Mouse (Mus musculus): ENCODE measurements around the gene Fbxo21.
A peak's percentile ranks its signal among the peaks of the same experiment; 100 is the strongest.

Fbxo21 gene

DNA sequence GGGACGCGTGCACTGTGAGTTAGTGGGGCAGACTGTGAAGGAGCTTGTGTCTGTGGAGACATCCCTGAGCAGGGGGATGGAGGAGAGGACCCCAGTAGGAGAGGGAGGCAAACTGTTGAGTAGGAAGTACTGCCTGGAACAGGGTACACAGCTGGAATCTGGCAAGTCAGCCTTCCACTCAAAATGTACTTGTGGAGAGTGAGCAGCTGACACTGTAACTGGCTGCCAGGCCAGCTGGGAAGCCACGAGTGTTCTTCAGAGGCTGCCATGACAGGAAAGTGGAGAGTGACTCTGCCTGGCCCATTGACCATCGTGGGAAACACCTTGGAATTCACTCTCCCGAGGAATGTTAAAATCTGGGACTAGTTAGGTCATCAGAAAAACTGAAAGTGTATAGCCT, 5.4 kb downstream of the Fbxo21 start:
- DNase-seq = no peak

- no peak for DNase-seq
Measured at GRCm38 (mm10) chr5:117986327-117986726, 9.8 kb downstream of the Fbxo21 start.

DNA sequence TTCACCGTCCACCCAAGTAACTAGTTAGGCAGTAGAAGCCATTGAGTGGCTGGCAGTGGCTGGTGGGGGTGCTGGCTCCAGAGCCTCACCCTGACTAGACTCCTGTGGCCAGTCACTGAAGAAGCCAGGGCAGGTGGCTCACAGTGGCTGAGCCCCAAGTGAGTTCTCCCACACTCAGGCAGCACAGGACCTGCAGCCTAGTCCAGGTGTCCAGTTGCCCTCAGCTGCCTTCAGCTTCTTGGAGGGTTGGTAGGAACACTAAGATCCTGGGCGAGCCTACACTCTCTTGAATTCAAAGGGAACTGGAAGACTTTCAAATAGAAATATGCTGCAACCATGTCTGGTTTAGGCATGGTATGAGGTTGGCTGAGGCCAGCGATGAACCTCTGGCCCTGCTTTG, 11.4 kb downstream of the Fbxo21 start:
- DNase-seq = no peak

DNA sequence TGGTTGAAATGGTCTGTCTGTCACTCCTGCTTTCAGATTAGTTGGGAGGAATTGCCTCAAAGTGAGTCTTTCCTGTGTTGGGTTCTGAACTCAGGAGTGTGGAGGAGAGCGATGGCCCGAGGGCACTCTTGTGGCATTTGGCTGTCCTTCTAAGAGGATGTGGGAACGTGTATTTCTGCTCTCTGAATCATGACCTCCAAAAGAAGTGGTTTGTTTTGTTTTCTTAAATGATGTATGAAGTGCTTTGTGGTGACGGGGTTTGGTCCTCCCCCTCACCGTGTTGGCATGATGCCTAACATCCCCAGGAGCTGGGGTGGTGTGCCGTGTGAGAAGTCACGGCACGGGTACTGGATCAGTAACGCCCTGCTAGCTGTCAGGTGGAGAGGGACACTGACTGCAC, 11.8 kb downstream of the Fbxo21 start:
- no peak for DNase-seq

DNA sequence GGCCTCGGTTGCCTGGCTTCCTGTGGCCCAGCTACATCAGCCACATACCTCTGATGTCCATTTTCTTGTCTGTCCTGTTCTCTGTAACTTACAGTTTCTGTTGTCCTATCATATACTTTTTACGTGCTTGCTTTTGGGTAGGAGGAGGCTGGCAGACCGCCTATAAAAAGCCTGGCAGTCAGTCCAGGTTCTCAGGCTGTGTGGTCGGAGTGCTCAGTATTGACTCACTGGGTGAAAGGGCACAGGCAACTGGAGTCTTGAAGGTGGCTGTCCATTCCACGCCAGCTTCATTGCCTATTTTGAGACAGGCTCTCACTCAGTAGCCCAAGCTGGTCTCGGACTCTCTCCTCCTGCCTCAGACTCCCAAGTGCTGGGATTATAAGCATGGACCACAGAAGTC, 13.2 kb downstream of the Fbxo21 start:
- DNase-seq = no peak

GRCm38 (mm10) chr5:117990957-117991356, 14.4 kb downstream of the Fbxo21 start:
- DNase-seq = no peak

GRCm38 (mm10) chr5:117993550-117993949, 17.0 kb downstream of the Fbxo21 start:
- peak; percentile 8 for DNase-seq

DNA sequence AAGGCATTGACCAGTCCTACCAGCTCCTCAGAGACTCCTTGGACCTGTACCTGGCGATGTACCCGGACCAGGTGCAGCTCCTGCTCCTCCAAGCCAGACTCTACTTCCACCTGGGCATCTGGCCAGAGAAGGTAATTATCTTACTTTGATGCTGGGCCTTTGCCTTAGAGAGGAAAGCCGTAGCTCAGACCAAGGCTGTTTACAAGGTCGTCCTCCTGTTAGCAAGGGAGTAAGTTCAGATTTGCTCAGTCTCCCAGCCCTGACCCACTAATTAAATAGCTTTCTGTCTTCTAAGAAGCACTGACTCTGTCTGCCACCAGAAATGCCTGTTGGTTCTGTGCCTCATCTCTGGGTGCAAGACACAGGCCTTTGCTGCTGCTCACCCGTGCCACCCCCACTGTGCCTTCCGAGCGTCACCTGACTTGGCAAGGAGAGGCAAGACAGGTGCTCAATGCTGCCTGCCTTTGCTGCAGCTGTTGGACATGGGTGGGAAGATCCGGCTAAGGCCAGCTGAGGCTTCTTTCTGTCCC, 18.9 kb downstream of the Fbxo21 start:
- DNase-seq = no peak

GRCm38 (mm10) chr5:117995911-117996310, 19.4 kb downstream of the Fbxo21 start:
- DNase-seq = no peak

DNA sequence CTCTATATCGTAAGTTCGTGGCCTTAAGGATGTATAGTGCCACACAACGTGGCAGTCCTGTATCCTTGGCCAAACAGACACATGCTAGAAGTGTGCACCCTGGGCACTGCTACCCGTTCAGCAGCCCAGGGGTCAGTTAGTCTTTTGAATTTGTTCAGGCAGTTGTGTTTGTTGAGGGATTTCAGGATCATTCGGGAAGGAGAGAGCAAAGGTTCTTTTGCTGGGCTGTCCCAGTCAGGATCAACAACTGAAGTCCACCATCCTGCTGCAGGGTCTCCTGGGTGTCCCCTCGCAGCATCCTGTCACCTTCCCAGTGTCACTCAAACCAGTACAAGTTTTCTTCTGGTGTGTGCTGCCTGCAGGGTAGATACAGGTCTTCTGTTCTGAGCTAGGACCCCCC, 20.1 kb downstream of the Fbxo21 start:
- DNase-seq = no peak

DNA sequence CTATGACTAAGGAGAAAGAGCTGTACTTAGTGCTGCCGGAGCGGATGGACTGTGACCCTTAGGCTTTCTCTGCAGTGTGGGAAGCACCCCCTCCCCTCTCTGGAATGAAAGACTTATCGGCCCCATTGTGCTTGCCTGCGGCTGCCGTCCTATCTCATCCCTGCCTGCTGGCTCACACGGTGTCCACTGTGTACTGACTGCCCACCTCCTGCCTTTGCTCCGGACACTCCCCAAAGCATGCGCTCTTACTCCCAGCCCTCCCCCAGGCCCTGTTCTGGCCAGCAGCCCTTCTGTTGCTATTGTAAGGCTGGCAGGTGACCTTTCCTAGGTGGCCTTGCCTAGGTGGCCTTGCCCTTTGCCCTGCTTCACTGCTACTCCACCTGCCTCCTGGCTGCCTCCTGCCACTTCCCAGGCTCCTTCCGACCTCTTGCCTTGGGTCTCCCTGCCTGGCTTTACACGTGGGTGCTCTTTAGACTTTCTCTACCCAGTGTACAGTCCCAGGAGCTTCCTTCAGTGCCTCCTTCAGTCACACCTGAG, 21.0 kb downstream of the Fbxo21 start:
- no peak for DNase-seq

- no peak for DNase-seq
Measured at GRCm38 (mm10) chr5:117999061-117999460, 22.5 kb downstream of the Fbxo21 start.

DNA sequence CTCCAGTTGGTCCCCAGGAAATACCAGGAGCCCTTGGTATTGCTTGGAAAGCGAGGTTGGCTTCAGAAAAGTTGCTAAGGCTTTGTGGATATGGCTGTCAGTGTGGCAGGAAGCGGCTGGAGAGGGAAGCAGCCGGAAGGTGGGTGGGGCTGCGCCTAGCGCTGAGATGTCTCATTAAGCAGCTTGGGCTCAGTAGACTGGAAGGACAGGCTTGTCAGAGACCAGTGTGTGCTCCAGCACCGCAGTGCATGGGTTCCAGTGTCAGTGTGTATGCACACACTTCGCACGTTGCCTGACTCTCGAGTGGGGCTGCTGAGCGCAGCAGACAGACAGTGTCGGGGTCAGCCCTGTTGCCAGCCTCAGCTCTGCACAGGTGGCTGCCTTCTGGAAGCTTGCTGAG, 23.1 kb downstream of the Fbxo21 start:
- no peak for DNase-seq

DNA sequence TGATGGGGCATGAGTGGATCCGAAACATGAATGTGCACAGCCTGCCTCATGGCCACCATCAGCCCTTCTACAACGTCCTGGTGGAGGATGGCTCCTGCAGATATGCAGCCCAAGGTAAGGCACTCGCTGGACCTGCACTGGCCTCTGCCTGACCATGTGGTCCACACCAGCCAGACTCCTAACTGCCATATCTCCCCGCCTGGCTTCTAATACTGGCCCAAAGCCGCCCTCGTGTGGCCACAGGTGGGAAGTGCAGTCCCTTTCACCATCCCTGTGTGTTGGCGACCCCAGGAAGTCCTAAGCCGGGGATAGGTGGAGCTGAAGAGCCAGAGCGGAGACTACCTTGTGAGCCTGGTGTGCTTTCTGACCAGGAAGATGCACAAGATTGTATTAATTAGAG, 25.5 kb downstream of the Fbxo21 start:
- peak; percentile 72 for DNase-seq

DNA sequence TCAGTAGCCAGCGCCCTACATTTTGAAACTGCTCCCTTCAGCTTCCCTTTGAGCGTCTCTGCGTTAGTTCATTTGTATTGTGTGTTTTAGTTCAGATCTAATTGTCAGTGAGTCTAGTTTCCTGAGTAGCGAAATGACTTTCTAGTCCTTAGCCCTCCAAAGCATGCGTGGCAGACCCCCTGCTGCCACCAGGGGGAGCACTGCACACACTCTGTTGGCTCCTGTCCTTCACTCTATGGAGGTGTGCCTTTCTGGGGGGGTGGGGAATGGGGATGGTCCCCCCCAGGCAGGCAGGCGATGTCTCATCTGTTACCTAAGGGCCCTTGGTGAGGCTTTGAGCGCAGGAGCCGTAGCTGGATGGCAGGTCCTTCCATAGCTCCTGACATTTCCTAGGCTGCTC, 28.1 kb downstream of the Fbxo21 start:
- DNase-seq = peak; percentile 62

DNA sequence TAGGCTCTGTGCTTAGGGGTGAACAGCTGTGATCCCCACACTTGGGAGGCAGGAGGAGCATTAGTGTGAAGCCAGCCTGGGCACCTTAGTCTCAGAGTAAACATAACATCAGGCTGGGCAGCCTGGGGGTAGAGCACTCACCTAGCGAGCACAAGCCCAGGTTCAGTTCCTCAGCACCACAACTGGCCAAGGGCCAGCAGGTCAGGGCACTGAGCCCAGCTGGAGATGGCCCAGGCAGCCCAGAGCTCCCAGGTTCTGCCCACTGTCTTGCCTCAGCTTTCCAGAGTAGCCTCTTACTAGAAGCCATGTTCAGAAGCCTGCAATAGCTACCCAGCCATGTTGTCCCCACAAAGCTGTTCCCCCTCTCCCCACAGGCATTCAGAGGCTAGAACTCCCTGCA, 29.2 kb downstream of the Fbxo21 start:
- DNase-seq = no peak

DNA sequence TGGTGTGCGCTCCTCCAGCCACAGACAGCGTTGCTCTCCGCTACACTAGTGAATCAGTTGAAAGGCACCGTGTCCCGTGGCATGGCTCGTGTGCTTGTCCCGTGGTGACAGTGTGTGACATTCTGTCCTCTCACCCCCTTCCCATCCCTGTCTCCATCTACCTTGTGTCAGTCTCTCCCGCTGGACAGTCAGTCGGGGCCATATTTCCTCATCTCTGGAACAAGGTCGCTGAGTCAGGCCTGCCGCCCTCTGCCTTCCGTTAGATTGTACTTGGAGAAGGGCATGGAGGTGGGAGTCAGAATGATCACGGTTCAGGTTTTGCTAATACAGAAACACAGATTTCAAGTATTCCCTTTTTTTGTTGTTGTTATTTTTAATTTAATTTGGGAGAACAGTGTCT, 31.8 kb downstream of the Fbxo21 start:
- DNase-seq = no peak

GRCm38 (mm10) chr5:118010872-118011271, 34.3 kb downstream of the Fbxo21 start:
- no peak for DNase-seq

DNA sequence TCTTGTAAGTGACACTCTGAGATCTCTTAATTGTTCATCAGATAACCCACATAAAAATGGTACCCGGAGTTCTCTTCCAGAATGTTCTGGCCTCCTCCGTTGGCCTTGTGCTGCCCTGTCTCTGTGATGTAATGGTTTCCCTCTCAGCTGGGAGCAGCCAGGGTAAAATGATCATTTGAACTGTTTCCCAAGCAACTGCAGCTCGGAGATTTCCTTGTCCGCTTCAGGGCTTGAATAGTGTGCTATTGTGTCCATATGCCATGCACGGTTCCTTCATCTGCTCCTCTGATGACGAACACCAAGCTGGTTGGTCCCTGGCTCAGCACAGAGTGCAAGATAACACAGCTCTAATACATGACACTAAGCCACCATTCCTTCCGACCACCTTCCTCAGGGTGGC, 35.3 kb downstream of the Fbxo21 start:
- DNase-seq = no peak

GRCm38 (mm10) chr5:118015028-118015427, 38.5 kb downstream of the Fbxo21 start:
- DNase-seq = peak; percentile 51

GRCm38 (mm10) chr5:118015669-118016068, 39.1 kb downstream of the Fbxo21 start:
- no peak for DNase-seq

DNA sequence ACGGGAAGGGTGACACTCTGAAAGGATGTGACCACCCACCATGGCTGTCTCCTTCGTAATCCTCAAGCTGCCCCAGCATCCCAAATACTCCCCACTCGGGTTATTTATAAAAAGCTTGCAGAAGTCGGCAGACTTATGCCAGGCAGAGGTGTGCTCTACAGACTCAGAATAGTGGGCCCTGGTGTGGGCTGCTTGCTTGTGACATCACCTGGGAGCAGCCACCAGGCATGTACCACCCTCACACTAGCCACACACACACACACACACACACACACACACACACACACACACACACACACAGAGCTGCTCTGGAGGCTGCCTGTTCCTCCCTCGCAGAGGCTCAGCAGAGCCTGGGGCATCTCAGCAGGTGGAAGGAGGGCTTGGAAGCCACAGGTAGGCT, 41.0 kb downstream of the Fbxo21 start:
- no peak for DNase-seq

DNA sequence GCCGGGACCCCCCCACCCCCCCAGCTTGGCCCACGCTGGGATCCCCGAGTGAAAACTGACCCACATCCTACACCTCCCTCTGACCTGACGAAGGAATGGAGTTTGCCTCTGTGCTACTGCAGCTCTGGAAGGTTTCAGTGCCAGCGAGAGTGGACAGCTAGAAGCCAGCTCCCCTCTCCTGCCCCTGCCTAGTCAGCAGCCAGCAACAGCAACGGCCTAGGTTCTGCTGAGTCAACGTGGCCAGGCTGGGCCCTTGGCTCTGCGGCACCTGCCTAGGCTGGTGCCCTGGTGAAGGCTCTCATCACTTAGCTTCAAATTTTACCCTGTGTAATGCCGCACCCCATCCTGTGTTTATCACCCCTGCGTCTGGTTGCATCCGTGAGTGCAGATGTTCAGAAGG, 43.4 kb downstream of the Fbxo21 start:
- DNase-seq = no peak

DNA sequence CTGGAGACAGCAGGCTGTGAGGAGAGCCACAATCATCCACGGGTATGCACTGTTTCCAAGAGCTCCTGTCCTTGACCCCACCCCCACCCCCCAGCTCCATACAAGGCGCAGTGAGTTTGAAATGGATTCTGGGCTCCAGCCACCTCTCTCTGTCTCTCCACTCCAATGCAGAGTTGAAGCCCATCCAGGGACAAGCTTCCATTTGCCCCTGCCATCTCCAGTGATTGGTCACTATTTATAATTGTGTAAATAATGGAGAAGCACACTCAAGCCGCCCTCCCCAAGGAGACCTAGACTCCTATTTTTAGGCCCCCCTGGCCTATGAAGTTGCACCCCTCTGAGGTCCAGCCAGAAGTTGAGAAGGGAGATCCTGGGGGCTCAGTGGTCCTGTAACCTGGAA, 46.5 kb downstream of the Fbxo21 start:
- no peak for DNase-seq

- DNase-seq = no peak
Measured at GRCm38 (mm10) chr5:118025880-118026279, 49.4 kb downstream of the Fbxo21 start.

- no peak for DNase-seq
Measured at GRCm38 (mm10) chr5:118026343-118026742, 49.8 kb downstream of the Fbxo21 start.

Measured in lung, postnatal 10 days (tissue).